Mouse (Mus musculus): ENCODE results near the gene Manbal.
"Not testable (repeated sequence)": the region's sequence is repeated elsewhere in the genome, so short reads cannot be mapped to it uniquely, and the experiment has no call there.

The Manbal gene

DNA sequence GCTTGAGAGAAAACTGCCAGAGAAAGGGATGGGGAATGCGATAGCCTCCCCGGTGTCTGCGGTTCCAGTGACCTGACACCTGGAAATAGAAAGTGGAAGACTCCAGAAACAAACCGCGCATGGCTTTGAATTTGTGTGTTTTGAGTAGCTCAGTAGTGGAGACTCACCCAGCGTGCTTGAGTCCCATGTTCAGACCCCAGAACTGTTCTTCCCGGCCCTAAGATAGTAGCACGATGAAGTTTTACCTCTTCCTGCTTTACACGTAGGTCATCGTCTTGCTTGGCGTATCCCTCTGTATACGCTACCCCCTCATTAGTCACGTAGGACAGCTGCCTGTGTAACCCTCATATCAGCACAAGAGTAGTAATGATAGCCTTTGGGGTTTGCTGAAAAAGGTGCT is 597 bp downstream of the Manbal start:
- no peak for DNase-seq

DNA sequence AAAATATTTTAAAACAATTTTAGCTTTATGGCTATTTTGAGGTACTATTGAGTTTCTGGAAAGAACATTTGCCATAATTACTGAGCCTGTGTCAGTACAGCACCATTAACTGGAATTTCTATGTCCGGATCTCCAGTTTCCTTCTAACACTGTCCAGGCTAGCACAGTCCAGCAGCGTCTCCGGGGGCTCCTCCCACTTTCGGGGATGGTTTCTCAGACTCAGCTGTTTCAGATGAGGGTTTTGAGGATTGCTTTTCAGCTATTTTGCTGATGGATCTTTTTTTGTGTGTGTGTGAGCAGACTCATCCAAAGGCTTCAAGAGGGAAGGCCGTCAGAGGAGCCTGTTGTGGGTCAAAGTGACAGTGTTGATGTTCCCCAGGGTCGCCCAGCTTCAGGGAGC is 4.3 kb downstream of the Manbal start:
- DNase-seq, result no peak

DNA sequence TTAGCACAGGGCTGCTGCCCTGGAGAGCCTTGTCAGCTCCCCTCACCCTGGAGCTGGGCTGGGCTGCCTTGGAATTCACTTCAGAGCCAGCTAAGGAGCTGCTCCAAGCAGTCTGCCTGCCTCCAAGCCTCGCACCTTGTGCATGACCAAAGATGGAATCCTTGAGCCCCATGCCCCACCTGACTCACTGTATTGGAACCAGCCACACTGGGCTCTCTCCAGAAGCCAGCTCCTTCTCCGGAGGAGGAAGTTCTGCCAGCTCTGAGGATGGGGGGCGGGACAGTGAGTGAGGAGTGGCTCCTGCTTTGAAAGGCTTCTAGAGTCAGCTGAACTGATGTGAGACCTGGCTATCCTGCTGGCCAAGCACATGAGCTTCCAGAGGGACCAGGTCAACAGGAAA is 6.3 kb downstream of the Manbal start:
- DNase-seq, result no peak

DNA sequence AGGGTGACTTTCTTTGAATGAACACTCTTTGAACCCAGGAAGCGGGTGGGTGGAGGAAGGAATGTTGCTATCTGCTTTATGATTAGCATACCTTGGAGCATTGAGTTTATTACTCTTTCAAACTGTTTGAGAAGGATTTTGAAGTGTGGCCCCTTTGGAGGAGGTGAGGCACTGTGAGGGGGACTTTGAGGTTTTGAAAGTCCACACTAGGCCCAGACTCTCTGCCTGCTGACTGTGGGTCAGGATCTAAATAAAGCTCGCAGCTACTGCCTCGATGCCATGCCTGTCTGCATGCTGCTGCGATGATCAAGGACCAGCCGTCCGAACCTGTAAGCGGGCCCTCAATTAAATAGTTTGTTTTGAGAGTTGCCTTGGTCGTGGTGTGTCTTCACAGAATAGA is 7.7 kb downstream of the Manbal start:
- no peak for DNase-seq

DNA sequence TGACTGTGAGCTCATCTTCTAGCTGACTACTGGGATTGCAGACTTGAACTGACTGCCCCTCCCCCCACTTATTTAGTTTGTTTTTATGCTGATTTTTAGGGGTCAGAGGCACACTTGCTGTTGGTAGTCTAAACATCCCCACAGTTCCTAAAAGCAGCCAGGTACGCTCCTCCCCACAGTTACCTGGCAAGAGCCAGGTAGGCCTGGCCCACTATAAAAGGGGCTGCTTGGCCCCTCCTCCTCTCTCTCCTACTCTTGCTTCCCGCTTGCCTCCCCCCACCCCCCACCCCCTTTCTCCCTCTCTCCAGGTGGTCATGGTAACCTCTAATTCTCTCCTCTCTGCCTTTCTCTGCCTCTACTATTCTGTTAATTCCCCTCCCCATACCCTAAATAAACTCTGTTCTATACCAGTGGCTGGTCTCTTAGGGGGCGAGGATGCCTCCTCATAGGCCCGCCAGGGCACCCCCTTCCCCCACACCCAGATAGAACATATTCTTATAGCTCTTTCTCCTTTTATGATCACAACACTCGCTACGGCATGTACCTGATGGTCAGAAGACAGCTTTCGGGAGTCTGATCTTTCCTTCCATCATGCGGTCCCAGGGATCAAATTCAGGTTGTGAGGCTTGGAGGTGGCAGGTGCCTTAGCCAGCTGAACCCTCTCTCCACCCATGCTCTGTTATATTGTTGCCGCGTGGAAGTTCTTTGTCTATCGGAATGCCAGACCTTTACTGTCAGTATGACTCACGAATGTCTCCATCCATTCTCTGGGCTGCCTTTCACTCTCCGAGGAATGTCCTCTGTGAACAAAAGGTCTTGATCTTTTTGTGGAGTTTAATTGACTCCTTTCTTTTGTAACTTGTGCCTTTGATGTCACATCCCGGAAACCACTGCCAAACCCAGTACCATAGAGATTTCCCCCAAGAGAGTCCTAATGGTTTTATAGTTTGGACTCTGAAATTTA is 8.7 kb downstream of the Manbal start:
- no peak for DNase-seq

DNA sequence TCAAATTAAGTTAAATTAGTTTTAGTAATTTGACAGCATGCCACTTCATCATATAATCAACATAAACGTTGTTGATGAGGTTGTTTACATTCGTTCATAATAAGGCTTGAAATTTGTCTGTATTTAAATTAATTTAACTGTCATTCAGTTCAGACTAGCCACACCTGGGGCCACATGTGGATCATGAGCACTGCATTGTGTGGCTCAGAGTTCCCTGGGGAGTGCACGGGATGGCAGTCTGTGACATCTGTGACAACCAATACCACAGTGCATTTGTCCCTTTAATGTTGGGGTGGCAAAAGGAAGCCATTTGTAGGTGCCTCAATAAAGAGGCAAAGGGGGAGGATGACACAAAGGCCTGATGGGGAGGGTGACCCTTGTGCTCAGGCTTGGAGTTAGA is 9.6 kb downstream of the Manbal start:
- no peak for DNase-seq

DNA sequence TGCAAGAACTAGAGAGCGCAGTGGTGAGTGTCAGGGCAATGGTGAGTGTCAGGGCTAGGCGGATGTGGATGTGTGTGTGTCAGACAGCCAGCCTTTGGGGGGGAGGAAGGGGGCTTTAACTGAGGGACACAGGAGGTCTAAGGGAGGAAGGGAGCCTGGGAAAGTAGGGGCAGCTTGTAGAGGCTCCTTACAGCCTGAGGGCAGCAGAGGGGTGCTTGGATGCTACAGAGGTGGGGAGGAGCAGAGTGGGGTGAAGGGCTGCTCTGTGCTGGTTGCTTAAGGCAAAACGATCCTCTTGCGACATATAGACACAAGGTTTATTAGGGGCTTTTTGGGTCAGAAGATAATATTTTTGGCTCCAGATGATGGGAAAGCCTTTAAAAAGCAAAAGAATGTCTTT is 17.4 kb downstream of the Manbal start:
- no peak for DNase-seq

DNA sequence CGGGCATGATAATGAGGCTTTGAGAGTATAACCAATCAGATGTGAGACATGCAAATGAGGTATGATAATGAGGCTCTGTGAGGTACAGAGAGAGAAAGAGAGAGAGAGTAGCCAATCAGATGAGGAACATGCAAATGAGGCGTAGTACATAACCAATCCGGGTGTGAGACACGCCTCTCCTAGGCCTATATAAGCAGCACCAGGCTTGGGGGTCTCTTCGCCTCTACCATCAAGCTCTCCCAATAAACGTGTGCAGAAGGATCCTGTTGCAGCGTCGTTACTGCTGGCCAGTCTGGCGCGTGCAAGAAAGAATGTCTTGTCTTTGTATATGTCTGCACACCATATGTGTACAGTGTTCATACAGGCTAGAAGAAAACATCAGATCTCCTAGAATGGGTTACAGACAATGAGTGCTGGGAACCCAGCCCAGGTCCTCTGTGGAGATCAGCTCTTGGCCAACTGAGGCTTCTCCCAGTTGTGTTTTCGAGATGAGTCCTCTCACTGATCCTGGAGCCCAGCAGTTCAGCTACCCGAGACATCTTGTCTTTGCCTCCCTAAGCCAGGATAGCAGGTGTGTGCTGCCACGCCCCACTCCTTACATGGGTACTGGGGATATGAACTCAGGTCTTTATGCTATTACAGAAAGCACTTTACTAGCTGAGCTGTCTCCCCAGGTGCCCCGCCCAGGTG is 21.7 kb downstream of the Manbal start:
- not testable (repeated sequence) for DNase-seq

DNA sequence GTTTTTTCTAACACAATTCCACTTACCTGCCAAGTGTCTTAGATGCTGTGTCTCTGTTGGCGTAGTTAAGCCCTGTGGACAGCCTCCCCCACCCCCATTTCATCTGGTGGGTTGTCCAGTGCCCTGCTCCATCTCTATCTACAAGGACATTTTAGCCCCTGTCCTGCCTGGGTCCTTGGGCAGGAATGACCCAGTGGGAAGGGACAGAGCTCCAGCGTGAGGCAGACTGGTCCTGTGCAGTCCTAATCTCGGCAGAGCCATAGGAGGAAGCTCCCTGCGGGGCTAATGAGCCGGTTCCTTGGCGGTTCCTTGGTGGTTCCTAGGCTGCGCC is 22.2 kb downstream of the Manbal start:
- DNase-seq, result no peak

DNA sequence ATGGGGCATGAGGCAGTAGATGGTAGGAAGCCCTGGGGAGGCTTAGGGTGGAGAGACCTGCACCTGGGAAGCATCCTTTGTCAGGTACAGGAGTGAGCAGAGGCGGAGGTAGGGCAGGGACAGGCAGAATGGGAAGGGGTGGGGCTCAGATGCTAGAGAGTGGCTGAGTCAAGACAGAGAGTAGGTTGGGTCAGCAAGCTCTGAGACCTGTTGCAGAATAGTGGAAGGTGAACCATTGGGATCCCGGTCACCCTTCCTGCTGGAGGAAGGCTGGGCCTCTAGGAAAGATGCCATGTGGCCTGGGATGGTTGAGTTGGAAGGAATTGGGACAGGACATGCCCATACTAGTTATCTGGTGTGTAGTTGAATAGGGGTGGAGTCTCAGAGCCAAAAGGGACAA is 24.9 kb downstream of the Manbal start:
- no peak for DNase-seq

DNA sequence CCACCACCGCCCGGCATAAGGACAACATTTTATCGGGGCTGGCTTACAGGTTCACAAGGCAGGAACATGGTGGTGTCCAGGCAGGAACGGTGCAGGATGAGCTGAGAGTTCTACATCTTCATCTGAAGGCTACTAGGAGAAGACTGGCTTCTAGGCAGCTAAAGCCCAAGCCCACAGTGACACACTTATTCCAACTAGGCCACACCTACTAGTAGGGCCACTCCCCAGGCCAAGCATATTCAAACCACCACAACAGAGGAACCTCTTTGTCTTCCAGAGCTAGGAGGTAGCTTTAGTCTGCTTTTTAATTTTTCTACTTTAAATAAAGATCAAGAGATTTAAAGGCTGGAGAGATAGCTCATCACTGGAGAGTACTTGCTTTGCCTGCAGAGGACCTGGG is 26.2 kb downstream of the Manbal start:
- no peak for DNase-seq

DNA sequence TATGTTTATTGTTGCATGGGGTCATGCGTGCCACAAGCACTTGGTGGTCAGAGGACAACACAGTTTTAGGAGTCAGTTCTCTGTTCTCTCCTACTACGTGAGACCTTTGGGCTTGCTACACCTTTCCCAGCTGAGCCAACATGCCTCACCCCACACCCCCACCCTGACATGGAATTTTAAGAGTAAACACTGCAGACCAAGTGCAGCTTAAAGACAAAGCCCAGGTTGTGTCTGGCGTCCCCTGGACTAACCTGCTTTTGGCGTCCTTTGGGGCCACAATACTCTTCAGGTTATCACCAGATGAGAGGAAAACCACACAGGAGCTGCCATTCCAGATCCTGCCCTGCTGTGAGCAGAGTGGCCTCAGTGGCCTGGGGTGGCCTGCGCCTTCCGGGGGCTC is 27.5 kb downstream of the Manbal start:
- DNase-seq, result no peak

DNA sequence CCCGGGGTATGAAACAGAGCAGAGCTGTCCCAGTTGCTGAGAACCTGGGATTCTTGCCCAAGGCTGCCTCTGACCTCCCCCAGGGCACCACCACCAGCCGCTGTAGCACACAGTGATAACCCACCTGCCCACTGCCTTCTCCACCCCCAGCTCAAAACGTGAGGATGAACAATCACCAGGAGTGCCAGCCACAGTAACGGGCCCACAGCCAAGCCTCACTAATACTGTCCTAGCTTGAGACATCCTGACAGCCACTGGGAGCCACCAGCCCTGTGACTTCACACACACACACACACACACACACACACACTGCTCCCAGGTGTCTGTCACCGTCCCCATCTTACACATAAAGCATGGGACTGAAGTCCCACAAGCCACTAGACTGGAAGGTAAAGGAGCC is 28.0 kb downstream of the Manbal start:
- DNase-seq, result no peak

DNA sequence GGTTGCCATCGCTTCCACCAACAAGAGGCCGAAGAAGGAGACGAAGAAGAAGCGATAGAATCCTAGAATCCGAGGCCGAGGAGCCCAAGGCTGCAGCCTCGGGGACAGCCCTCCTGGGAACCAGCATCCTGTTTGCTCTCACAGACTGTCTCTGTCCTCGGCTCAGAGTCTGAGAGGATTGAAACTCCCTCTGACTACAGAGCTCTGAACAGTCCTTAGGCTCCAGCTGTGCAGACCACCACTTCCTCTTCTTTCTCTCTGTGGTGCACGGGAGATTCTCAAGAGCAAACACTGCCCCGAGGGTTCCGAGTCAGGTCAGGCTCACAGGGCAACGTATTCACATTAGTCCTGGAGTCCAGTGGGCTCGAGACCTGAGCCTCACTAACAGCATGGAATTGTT is 28.6 kb downstream of the Manbal start:
- DNase-seq, result no peak

DNA sequence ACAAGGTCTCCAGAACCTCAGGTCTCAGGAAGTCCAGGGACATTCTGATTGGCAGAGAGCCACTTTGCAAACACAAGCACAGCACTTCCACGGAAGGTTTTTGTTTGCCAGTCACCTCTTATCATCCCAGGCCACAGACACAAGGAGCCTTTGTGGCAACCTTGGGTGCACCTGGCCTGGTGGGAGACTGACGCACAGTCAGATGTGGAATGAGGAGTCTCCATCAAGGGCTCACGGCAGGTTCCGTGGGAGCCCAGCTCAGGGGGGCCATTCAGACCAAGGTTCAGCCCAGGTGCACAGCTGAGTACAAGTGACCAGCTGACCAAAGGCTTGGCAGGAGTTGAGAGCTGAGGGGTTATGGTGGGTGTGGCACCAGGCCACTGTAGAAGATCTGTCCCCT is 30.0 kb downstream of the Manbal start:
- no peak for DNase-seq

DNA sequence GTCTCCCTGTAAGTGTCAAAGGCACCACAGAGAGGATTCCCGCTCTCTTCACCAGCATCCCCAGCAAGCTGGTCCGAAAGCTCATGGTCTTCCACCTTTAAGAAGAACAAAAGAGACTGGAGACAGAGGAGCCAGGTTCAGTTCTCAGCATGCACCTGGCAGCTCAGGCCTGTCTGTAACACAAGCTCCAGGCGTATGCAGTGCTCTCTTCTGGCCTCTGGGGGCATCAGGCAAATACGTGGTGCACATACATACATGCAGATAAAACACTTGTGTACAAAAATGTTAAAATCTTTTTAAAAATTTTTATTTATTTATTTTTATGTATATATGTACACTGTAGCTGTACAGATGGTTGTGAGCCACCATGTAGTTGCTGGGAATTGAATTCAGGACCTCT is 31.1 kb downstream of the Manbal start:
- no peak for DNase-seq

DNA sequence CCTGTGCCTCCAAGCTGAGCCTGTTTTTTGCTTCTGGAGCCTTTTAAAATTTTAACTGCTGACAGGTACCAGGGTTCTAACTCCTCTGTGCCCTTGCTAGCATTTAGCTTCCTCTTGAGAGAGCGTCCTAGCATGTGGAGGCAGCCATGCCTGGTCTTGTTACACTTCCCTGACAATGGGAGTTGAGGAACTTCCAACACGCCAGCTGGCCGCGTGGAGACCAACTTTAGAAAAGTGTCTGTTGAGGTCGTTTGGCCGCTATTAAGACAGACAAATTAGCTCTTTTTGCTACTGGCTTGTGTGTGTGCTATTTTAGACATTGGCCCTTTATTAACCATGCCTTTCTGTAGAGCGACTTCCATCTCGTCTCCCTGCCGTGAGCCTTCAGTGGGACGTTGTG is 32.4 kb downstream of the Manbal start:
- no peak for DNase-seq

DNA sequence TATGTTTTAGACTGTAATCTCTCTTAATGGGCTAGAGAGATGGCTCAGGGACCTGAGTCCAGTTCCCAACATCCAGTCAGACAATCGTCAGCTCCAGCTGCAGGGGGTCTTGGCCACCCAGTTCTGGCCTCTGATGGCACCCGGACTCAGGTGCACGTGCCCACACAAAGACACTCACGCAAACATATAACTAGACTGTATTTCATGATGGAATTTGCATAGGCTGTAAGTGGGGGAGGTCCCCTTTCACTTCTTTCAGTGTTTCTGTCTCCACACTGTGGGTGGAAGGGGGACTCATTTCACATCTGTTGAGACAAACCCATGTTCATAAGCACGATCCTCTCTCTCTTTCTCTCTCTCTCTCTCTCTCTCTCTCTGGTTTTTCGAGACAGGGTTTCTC is 33.1 kb downstream of the Manbal start:
- no peak for DNase-seq

DNA sequence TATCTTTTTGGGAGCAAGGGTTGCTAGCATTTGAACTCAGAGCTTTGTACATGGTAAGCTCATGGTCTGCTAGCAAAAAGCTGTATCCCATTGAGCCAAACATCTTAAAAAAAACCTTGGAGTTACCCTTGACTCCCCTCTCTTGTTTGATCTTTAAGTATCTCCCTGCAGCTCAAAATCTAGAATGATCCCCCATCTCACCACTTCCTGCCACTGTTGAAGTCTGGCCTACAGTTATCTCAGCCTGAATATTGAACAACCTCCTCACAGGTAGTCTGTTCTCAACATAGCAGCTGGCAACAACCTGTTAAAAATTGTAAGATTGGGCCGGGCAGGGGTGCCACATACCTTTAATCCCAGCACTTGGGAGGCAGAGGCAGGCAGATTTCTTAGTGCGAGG is 33.9 kb downstream of the Manbal start:
- no peak for DNase-seq

DNA sequence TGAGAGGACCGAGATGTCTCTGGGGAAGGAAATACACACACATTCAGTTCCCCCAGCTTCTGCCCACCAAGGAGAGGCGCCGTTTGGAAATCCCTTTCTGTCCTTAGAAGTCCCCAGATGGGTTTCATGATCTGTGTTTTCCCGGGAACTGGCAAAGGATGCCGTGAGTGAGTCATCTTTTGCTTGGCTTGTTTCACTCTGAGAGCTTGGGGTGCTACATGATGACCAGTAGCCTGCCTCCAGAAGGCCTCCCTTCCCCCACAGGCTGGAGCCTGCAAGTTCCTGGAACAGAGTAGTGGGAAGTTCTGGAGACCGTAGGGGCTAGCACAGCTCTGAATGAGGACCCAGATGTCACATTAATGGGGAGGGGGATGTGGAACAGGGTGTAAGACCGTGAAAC is 40.2 kb downstream of the Manbal start:
- no peak for DNase-seq

DNA sequence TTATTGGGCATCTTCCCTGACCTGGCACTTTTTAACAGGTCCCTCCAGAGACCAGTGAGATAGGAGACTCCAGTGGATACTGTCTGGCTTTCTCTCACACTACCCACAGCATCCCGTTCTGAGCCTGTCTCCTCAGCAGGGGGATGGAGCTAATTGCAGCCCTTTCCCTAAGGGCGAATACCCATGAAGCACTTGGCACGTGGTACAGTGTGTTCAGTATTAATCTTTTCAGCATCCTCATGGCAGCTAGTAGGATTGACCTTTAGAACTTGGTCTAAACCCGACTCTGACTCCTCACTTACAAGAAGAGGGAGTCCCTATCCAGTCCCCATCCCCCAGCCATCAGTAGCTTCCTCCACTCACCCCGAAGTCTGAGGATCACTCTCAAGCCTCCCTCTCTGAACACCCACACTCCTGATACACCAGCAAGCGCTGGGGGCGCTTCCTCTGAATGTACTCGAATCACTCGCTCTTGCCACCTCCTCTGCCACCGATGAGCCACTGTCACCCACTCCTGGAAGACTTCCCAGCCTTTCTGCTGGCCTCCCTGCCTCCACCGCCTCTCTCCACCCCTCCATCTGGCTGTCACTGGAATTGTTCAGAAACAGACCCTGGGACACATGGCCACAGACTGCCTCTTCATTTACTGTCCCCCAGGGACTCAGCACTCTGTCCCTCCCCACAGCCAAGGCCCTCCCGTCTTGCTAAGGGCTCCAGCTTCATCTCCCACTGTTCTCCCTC is 42.6 kb downstream of the Manbal start:
- DNase-seq, result no peak

DNA sequence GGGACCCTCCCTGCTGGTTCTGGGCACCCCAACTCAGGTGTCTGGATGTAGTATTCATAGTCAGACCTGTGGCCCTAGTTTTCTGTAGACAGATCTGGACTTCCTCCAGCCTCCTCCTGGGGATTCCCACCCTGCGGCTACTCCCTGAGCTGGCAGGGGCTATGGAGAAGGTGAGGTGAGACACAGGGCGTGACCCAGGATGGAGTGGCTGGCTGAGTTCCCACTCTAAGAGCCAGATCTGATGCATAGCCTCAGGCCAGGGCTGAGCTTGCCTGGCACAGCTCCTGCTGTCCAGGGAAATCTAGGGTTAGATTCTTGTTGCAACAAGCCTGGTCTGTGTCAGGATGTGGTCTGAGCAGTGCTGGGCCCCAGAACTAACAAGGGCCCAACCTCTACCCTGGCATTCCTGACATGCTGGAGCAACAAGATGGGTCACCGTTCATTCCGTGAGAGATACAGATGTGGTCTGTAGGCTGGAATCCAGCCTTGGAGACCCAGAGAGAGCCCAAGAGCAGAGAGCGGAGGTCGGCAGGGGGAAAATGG is 43.8 kb downstream of the Manbal start:
- DNase-seq, result no peak

DNA sequence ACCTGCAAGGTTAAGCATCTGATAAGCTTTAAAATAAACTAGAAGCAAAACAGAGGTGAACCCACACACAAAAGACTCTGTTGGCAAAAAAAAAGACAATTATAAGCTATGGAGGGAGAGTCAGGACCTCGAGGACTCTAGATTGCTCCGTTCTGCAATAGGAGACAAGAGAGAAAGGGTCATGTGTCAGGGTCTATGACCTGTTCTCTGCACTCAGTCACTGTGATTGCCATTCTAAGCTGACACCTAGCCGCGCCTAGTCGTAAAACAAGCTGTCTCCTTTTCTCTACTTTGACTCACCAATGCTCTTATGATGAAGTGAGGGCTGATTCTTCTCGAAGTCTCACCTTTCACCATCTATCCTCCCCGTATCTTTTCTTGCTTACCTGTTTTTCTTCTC is 45.1 kb downstream of the Manbal start:
- no peak for DNase-seq

DNA sequence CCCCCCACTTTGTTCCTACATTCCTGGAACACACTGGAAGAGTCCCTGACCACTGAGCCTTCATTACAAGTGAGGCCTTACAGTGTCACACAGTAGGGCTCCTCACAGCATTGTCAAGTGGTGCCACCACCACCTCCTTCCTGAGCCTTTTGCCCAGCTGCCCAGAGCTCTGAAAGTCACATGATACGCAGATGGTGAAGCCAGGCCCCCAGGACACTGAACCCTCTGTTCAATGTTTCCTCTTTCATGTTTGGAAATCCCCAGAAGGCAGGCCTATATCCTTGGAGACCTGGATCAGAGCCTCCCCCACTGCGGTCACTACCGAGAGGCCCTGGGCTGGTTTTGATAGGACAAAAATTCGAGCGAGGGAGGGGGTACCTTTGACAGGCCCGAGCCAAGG is 49.8 kb downstream of the Manbal start:
- DNase-seq, result no peak
